Mouse (Mus musculus) liver, embryonic 15.5 days (tissue): ENCODE results near the gene Gm4791. TPM values are rescaled to one million over a fixed set of nuclear protein-coding genes. Genes with fewer than 3 reads are reported as not detected.

Experiments used
- ATAC-seq: fragments of 200-750 bp; cut with Nextera tagmentation; 2 replicates; pipeline ENCODE4 v1.8.0; 2017; ENCODE audit warnings: moderate number of reproducible peaks, mild to moderate bottlenecking, moderate library complexity; ENCODE audit not compliant: insufficient read depth
- H3K27ac ChIP-seq: fragments of 300-500 bp; sonication (generic); replicated peaks from 2 replicates; pipeline ENCODE4 v1.5.1; 2015; ENCODE audit warnings: mild to moderate bottlenecking, inconsistent platforms
- H3K27me3 ChIP-seq: fragments of 300-500 bp; sonication (generic); 2 replicates; pipeline ENCODE4 v1.6.1; 2015; ENCODE audit warnings: mild to moderate bottlenecking, inconsistent platforms
- H3K36me3 ChIP-seq: fragments of 300-500 bp; sonication (generic); replicated peaks from 2 replicates; pipeline ENCODE4 v1.6.1; 2015; ENCODE audit warnings: moderate library complexity, mild to moderate bottlenecking, inconsistent platforms
- H3K4me1 ChIP-seq: fragments of 300-500 bp; sonication (generic); replicated peaks from 2 replicates; pipeline ENCODE4 v1.6.1; 2015; ENCODE audit warnings: inconsistent platforms
- H3K4me2 ChIP-seq: fragments of 300-500 bp; sonication (generic); 2 replicates; pipeline ENCODE4 v1.6.1; 2015; ENCODE audit warnings: moderate library complexity, mild to moderate bottlenecking, inconsistent platforms
- H3K4me3 ChIP-seq: fragments of 300-500 bp; sonication (generic); replicated peaks from 2 replicates; pipeline ENCODE4 v1.5.1; 2015; ENCODE audit warnings: mild to moderate bottlenecking, inconsistent platforms
- H3K9ac ChIP-seq: fragments of 300-500 bp; sonication (generic); 2 replicates; pipeline ENCODE4 v1.6.1; 2015; ENCODE audit warnings: moderate library complexity, mild to moderate bottlenecking, inconsistent platforms
- H3K9me3 ChIP-seq: fragments of 300-500 bp; sonication (generic); replicated peaks from 2 replicates; pipeline ENCODE4 v1.6.1; 2016; ENCODE audit warnings: inconsistent platforms
- WGBS: fragments of 180-500 bp; shearing (Covaris S2); methylation state at CpG from one replicate; pipeline ENCODE4 v1.1.7; 2015; ENCODE audit warnings: mixed read lengths; ENCODE audit not compliant: insufficient replicate concordance; 5-methylcytosine and 5-hydroxymethylcytosine counted together
- polyA plus RNA-seq: library from polyadenylated mRNA; unstranded; fragments of >200 nt; fragmentation: Nextera tagmentation; extraction: Ambion mirVana; gene quantifications from 2 replicates; pipeline ENCODE4 v1.2.1, GENCODE M21; 2015

Gm4791 gene
- polyA plus RNA-seq, result not detected in 2 replicates

DNA sequence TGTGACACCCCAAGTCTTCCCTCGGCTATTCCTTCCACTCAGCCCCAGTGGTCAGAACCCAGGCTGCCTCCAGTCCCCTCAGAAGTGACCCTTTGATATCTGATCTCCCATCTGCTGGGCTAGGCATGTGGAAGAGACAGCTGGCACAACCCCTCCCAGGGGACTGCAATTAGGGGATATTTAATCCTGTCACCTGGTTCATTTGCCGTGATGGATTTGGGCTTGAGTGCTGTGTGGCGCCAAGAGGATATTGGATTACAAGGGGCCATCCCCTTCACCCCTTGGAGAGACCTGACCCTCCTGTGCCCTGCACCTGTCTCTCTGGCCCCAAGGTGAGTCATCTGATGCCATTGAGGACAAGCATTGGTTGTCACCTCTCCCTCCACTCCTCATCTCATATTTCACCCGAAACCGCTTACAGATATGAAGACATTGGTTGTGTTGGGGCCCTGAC is at the start of gene Gm4791:
Gene Gm4791 (plus strand): TSS at position 404 of the 454 bp plus-strand sequence.
- ATAC-seq, result no peak
- no peak within 1 kb of the TSS for H3K4me2 ChIP-seq
- H3K9me3 ChIP-seq, result no peaks in the 10 kb centered on the region
- no peaks in the 10 kb centered on the region for H3K27me3 ChIP-seq
- H3K9ac ChIP-seq, result no peak within 1 kb of the TSS
- WGBS, result 41% methylated on average over 5 of the region's 5 CpGs
- no peak within 1 kb of the TSS for H3K4me3 ChIP-seq
- H3K27ac ChIP-seq, result no peak within 1 kb of the TSS
- no peaks in the 10 kb centered on the region for H3K4me1 ChIP-seq
- H3K36me3 ChIP-seq, result no peaks in the 10 kb centered on the region

DNA sequence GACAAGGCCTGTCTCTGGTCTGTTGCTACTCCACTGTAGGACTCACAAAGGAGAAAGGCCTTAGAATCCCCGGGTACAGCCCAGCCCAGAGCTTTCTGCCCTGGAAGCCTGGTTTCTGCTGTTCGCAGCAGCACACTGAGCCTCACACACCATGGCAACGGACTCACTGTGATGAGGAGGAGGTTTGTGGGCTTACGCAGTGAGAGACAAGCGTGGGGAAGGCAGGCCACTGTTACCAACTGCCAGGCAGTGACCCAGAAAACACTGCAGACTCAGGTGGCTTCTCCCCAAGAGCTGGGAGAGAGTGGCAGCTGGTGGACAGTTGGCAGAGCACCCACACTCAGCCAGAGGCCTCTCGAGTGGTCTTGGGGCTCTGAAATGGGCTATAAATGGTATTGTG is 42.3 kb upstream of the Gm4791 start:
- 48% methylated on average over 6 of the region's 6 CpGs for WGBS

DNA sequence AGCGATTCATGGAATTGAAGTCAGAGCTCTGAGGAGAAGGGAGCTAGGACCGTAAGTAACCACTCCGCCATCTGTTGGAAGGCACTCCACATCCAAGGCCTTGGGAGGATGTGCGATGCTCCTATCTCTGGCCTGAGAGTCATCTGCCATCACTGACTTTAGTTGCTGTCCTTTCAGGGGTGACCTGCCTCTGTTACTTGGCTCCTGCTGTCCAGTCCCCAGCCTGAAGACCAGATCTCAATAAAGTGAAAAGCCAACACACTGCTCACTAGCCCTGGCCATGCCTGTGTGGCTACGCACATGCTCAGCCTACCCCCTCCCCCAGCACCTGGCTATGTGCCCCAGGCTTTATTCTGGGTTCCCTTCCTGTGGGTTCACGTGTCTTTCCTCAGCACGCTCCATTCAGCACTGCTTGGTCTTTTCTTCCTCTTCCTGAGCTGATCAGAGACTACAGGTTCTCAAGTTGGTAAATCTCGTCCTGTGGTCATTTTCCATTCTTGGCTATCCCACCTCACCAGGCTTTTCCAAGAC is 41.1 kb upstream of the Gm4791 start:
- H3K4me3 ChIP-seq, result no peak overlapping the region
- no peak overlapping the region for H3K27ac ChIP-seq
- H3K4me2 ChIP-seq, result no peak overlapping the region
- 40% methylated on average over 8 of the region's 8 CpGs for WGBS
- H3K9ac ChIP-seq, result no peak overlapping the region
- H3K27me3 ChIP-seq, result no peaks in the 10 kb centered on the region
- no peak for ATAC-seq
- no peaks in the 10 kb centered on the region for H3K36me3 ChIP-seq
- no peaks in the 10 kb centered on the region for H3K9me3 ChIP-seq
- H3K4me1 ChIP-seq, result no peaks in the 10 kb centered on the region

More for the DNA sequence above, 42.3 kb upstream of the Gm4791 start:
- Histone ChIP-seq H3K4me3 (no peak overlapping the region), H3K9me3 (no peaks in the 10 kb centered on the region), H3K27me3 (no peaks in the 10 kb centered on the region), H3K4me1 (no peaks in the 10 kb centered on the region), H3K4me2 (no peak overlapping the region), H3K36me3 (no peaks in the 10 kb centered on the region), H3K27ac (no peak overlapping the region), H3K9ac (no peak overlapping the region)
- no peak for ATAC-seq

DNA sequence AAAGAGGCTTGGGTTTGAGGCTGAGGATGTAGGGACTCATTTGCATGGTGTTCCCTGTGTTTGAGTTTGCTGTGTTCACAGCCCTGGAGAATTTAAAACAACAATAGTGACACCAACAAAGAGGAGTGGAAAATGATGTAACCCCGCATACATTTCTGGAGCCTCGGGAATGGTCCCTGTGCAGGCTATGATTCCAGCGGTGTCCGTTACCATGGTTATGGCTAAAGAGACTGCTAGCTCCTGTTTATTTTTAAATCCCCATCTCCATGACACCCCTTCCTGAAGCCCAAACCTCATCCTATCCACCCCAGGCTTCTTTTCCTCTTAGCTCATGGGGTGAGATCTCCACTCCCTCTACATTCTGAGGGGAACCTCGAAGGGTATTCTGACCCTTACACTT is 32.5 kb upstream of the Gm4791 start:
- Histone ChIP-seq H3K27ac (no peak overlapping the region), H3K9me3 (no peaks in the 10 kb centered on the region), H3K9ac (no peak overlapping the region), H3K27me3 (no peaks in the 10 kb centered on the region), H3K36me3 (no peaks in the 10 kb centered on the region), H3K4me2 (no peak overlapping the region), H3K4me3 (no peak overlapping the region), H3K4me1 (no peaks in the 10 kb centered on the region)
- WGBS, result 58% methylated on average over 5 of the region's 5 CpGs
- ATAC-seq, result no peak

DNA sequence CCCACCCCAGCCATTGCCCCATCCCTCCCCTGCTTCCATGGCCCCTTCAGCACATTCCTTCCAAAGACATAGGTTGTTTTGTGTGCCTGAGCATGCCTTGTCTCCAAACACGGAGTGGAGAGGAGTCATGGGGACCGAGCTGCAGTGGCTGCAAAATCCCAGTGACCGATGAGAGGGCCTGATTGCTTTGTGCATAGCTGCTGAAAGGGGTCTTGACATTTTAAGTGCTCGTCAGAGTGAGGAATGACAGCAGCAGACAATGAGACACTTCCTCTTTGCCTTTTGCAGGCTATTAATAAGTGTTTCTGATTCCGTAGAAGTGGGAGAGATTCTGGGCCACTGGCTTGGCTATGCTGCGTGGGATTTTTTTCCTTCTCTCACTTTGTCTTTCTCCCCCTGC is 29.6 kb upstream of the Gm4791 start:
- no peak overlapping the region for H3K4me2 ChIP-seq
- no peak for ATAC-seq
- no peaks in the 10 kb centered on the region for H3K9me3 ChIP-seq
- H3K9ac ChIP-seq, result no peak overlapping the region
- H3K4me3 ChIP-seq, result no peak overlapping the region
- H3K27ac ChIP-seq, result no peak overlapping the region
- no peaks in the 10 kb centered on the region for H3K4me1 ChIP-seq
- 24% methylated on average over 6 of the region's 6 CpGs for WGBS
- H3K36me3 ChIP-seq, result no peaks in the 10 kb centered on the region
- no peaks in the 10 kb centered on the region for H3K27me3 ChIP-seq

DNA sequence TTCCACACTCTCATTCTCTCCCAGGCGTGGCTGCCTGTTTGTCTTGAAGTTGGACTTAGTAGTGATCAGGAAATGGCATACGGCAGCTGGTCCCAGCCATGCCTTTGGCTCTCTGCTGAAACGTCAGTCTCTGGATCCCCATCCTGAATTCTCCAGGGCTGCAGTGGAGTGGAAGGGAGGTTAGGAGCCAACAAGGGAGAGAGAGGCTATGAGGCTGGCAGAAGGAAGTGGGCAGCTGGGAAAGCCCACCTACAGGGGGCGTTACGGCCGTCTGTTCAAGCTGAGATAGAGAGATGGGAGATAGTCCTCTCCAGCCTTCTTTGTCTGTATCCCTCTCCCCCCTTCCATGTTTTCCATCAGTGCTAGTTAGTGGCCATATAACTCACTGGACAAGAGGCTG is 29.1 kb upstream of the Gm4791 start:
- no peak overlapping the region for H3K4me2 ChIP-seq
- no peaks in the 10 kb centered on the region for H3K9me3 ChIP-seq
- ATAC-seq, result no peak
- no peaks in the 10 kb centered on the region for H3K36me3 ChIP-seq
- WGBS, result 47% methylated on average over 6 of the region's 6 CpGs
- no peaks in the 10 kb centered on the region for H3K27me3 ChIP-seq
- no peak overlapping the region for H3K4me3 ChIP-seq
- H3K27ac ChIP-seq, result no peak overlapping the region
- no peak overlapping the region for H3K9ac ChIP-seq
- no peaks in the 10 kb centered on the region for H3K4me1 ChIP-seq

DNA sequence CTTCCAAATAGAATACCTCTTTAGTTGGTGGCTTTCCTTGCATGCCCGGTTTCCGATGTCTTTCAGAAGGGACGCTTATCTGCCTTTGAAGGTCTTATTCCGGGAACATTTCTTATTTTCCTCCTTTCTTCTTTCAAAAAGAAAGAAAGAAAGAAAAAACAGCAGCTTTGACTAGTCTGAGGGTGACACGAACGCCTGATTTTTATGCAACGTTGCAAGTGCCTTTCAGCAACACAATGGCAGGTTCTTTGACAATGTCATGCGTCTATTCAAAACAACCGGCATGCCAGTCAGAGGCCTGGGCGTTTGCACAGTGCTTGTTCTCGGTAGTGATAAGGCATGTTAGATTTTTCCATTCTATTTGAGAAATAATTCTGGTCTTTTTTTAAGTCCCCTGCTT is 19.7 kb upstream of the Gm4791 start:
- ATAC-seq, result no peak

DNA sequence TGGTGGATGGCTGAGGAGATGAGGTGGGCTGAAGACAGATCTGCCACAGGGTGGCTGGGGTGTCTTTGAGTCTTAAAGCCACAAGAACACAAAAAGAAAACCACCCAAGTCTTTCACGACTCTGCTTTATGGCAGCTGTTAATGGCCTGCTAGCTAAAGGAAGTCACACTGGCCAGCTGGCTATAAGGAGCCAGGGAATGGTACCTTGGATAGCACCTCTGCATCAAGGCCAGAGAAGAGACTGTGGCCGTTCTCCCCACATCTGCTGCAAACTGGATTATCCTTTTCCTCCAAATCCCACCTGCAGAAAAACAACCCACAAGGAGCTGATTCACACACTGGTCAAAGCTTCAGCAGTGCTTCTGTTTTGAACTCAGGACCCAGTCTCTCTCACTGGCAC is 18.4 kb upstream of the Gm4791 start:
- Histone ChIP-seq H3K4me1 (no peaks in the 10 kb centered on the region), H3K27me3 (no peaks in the 10 kb centered on the region), H3K36me3 (no peaks in the 10 kb centered on the region), H3K9me3 (no peaks in the 10 kb centered on the region), H3K27ac (no peak overlapping the region), H3K9ac (no peak overlapping the region), H3K4me2 (no peak overlapping the region), H3K4me3 (no peak overlapping the region)
- no peak for ATAC-seq
- 10% methylated on average over 2 of the region's 2 CpGs for WGBS

More for the DNA sequence above, 19.7 kb upstream of the Gm4791 start:
- H3K27me3 ChIP-seq, result no peaks in the 10 kb centered on the region
- H3K27ac ChIP-seq, result no peak overlapping the region
- no peak overlapping the region for H3K4me3 ChIP-seq
- no peak overlapping the region for H3K9ac ChIP-seq
- no peaks in the 10 kb centered on the region for H3K4me1 ChIP-seq
- no peaks in the 10 kb centered on the region for H3K36me3 ChIP-seq
- no peaks in the 10 kb centered on the region for H3K9me3 ChIP-seq
- 52% methylated on average over 11 of the region's 11 CpGs for WGBS
- no peak overlapping the region for H3K4me2 ChIP-seq

DNA sequence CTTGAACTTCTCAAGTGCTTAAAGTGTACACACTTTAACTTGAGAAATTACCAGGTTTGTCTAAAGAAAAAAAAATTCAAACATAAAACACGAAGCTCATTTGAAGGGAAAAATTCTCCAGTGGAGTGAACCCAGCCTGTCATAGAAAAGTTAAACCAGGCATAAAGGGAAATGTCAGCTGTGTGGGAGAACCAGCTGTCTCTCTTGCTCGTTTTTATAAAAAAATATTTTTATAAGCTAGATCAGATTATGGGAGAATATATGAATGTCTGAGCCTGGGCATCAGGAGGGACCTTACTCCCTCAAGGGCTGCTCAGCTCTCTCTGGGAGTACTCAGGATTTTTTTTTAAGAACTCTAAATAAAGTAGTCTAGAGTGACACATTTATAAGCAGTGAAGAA is 15.1 kb upstream of the Gm4791 start:
- ATAC-seq, result no peak
- no peaks in the 10 kb centered on the region for H3K36me3 ChIP-seq
- no peak overlapping the region for H3K27ac ChIP-seq
- H3K4me3 ChIP-seq, result no peak overlapping the region
- no peak overlapping the region for H3K4me2 ChIP-seq
- no peaks in the 10 kb centered on the region for H3K9me3 ChIP-seq
- H3K4me1 ChIP-seq, result no peaks in the 10 kb centered on the region
- H3K9ac ChIP-seq, result no peak overlapping the region
- WGBS, result 39% methylated on average over 2 of the region's 2 CpGs
- no peaks in the 10 kb centered on the region for H3K27me3 ChIP-seq

DNA sequence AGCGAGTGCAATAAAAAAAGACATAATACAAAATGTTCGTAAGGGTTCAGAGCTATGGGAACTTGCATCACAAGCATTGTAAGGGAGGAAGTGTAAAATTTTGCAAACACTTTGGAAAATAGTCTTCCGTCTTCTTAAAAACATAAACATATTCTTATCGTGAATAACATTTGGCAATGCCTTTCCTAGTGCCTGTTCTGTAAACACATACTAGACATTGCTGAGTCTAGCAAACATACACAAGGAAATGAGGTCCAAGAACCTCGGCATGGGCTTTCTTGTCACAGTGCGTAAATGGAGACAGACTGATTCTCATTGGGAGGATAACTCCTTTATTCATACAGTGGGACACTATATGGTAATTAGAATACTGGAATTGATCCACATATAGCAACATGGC is 43.0 kb downstream of the Gm4791 start:
- no peaks in the 10 kb centered on the region for H3K36me3 ChIP-seq
- H3K27me3 ChIP-seq, result no peaks in the 10 kb centered on the region
- no peaks in the 10 kb centered on the region for H3K9me3 ChIP-seq
- H3K4me2 ChIP-seq, result no peak overlapping the region
- no peak overlapping the region for H3K27ac ChIP-seq
- H3K4me3 ChIP-seq, result no peak overlapping the region
- WGBS, result 65% methylated on average over 6 of the region's 6 CpGs
- no peaks in the 10 kb centered on the region for H3K4me1 ChIP-seq
- no peak overlapping the region for H3K9ac ChIP-seq
- ATAC-seq, result no peak
